Mouse (Mus musculus) central nervous system, embryonic 18 days (tissue): ENCODE results near the gene Ankrd36. TPM values are rescaled to one million over a fixed set of nuclear protein-coding genes. Genes with fewer than 3 reads are reported as not detected.

Source experiments
- polyA plus RNA-seq: library from polyadenylated mRNA; depleted of rRNA; stranded (reverse); fragments of >200 nt; gene quantifications from 2 replicates; pipeline ENCODE4 v1.2.3, GENCODE M21; 2012; rRNA removed

Ankrd36 gene
- 0.04 and 0.05 TPM in 2 replicates for polyA plus RNA-seq

DNA sequence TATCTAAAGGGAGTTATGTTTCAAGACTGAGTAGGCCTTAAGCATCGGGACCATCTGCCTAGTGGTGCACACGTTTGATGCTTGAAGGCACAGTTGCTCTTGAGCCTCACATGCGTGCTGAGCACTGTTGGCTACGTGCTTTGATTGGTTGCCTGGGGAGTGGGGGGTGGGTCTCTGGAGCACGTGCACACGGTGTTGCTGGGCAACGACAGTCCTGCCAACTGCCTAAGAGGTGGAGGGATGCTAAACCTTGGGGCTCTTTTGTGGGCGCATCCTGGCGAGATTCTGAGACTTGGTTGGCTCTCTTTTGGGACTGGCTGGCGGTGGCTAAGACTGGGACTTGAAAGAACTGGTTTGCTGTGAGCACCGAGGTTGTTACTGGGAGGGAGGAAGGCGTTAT lies at the start of gene Ankrd36:
Gene Ankrd36 (plus strand): TSS at position 211 of the 400 bp plus-strand sequence.

GRCm38 (mm10) chr11:5520412-5521265 lies 48.8 kb upstream of the Ankrd36 start, which contains the start of gene Xbp1:
TSS of gene Xbp1 (plus strand) at chr11:5520659.

DNA sequence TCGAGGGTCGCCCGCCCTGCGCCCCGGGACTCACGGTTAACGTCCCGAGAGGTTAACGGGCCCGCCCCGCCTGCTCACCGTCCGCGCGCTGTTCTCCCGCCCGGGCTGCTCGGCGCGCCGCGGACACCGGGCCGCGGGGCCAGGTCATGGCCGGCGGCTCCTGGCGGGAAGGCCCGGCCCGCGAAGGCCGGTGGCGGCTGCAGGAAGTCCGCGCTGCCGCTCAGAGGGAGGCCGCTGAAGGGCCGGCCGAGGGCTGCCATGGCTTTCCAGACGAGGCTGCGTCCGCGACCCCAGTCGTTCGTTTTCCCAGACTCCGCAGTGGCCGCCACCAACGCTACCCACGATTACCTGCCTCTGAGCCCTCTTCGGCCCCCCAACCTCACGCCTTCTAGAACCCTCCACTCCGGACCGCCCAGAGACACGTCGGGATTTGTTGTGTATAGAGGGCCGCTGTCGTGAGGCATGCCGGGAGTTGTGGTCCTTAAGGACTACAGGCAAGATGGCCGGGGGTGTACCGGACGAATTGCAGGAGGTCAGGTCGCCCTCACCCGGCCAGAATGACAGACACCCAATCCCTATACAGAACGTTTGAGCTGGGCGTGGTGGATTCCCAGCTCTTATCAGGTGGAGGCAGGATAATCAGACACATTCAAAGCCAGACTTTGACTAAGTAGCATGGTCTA lies 27.5 kb upstream of the Ankrd36 start, which contains the start of gene Ccdc117:
Gene Ccdc117 (minus strand): TSS at position 389 of the 683 bp plus-strand sequence.

DNA sequence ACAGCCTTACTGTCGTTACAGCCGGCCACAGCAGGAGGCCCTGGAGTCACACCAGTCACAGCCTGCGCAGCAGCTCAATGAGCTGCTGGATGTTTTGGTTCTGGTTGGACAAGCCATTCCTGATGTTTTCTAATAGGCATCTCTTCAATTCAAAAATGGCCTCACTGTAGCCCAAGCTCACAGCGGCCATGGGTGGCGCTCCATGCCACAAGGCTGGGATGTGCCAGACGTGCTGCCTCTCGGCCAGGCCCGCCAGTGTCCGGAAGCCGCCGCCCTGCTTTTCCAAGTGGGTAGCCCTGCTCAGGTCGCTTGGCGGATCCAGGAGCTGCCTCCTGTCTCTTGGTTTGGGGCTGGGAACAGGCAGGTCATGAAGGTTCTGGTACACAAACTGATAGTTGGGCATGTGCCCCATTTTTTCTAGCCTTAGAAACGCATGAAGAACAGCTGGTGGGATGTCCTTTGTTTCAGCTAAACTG lies 146.2 kb downstream of the Ankrd36 start, which contains the start of gene Mrps24:
Gene Mrps24 (minus strand): TSS at position 51 of the 476 bp plus-strand sequence.

Other genes with a start within 250 kb of the Ankrd36 start
- gene Znrf3, start 124.8 kb upstream of the Ankrd36 start, polyA plus RNA-seq: 3.5 and 3.8 TPM in 2 replicates
- gene Xbp1, start 49.0 kb upstream of the Ankrd36 start, polyA plus RNA-seq: 66.1 and 69.4 TPM in 2 replicates
- 11.6 and 12.4 TPM in 2 replicates for gene Ccdc117, start 27.5 kb upstream of the Ankrd36 start, polyA plus RNA-seq
- 130 and 159 TPM in 2 replicates for gene Mrps24, start 146.0 kb downstream of the Ankrd36 start, polyA plus RNA-seq
- gene Urgcp, start 192.7 kb downstream of the Ankrd36 start, polyA plus RNA-seq: 22.1 and 22.6 TPM in 2 replicates
- gene Dbnl, start 218.8 kb downstream of the Ankrd36 start, polyA plus RNA-seq: 111 and 114 TPM in 2 replicates
- 1.1 and 12.8 TPM in 2 replicates for gene Pgam2, start 234.0 kb downstream of the Ankrd36 start, polyA plus RNA-seq